Mouse (Mus musculus) cerebellum, adult 9-10 months (tissue): ENCODE data around the gene Ptpn11.

Experiments used
- DNase-seq: peaks from one replicate; pipeline ENCODE4 v3.0.0; 2022

Ptpn11 gene

GRCm38 (mm10) chr5:121179077-121179857, 11.9 kb downstream of the Ptpn11 start:
- no peak for DNase-seq

- peak; percentile 78 for DNase-seq
These were observed 18.4 kb downstream of the Ptpn11 start for GRCm38 (mm10) chr5:121172835-121173234.

GRCm38 (mm10) chr5:121169588-121169987, 21.6 kb downstream of the Ptpn11 start:
- no peak for DNase-seq

GRCm38 (mm10) chr5:121166884-121167283, 24.3 kb downstream of the Ptpn11 start:
- DNase-seq, result no peak

GRCm38 (mm10) chr5:121162923-121163322, 28.3 kb downstream of the Ptpn11 start:
- no peak for DNase-seq

GRCm38 (mm10) chr5:121162285-121162684, 28.9 kb downstream of the Ptpn11 start:
- DNase-seq, result no peak

GRCm38 (mm10) chr5:121158966-121159365, 32.2 kb downstream of the Ptpn11 start:
- DNase-seq, result no peak

GRCm38 (mm10) chr5:121157489-121157888, 33.7 kb downstream of the Ptpn11 start:
- peak; percentile 71 for DNase-seq

GRCm38 (mm10) chr5:121157017-121157416, 34.2 kb downstream of the Ptpn11 start:
- DNase-seq, result no peak

- no peak for DNase-seq
These were observed 35.1 kb downstream of the Ptpn11 start for GRCm38 (mm10) chr5:121156121-121156520.

- no peak for DNase-seq
These were observed 40.5 kb downstream of the Ptpn11 start for GRCm38 (mm10) chr5:121150684-121151083.

- DNase-seq, result no peak
These were observed 42.0 kb downstream of the Ptpn11 start for GRCm38 (mm10) chr5:121149246-121149645.

GRCm38 (mm10) chr5:121146275-121146674, 44.9 kb downstream of the Ptpn11 start:
- DNase-seq, result peak; percentile 76

GRCm38 (mm10) chr5:121145609-121146008, 45.6 kb downstream of the Ptpn11 start:
- no peak for DNase-seq

GRCm38 (mm10) chr5:121144441-121145238, 46.6 kb downstream of the Ptpn11 start:
- peak; percentile 93 for DNase-seq

GRCm38 (mm10) chr5:121142431-121143119, 48.6 kb downstream of the Ptpn11 start:
- no peak for DNase-seq

- no peak for DNase-seq
These were observed 50.9 kb downstream of the Ptpn11 start for GRCm38 (mm10) chr5:121140276-121140675.

- DNase-seq, result no peak
These were observed 54.1 kb downstream of the Ptpn11 start for GRCm38 (mm10) chr5:121137125-121137524.

GRCm38 (mm10) chr5:121131801-121132200, 59.4 kb downstream of the Ptpn11 start:
- no peak for DNase-seq

GRCm38 (mm10) chr5:121129254-121129653, 61.9 kb downstream of the Ptpn11 start:
- DNase-seq, result no peak

GRCm38 (mm10) chr5:121126051-121126450, 65.1 kb downstream of the Ptpn11 start:
- no peak for DNase-seq

- no peak for DNase-seq
These were observed 65.6 kb downstream of the Ptpn11 start for GRCm38 (mm10) chr5:121125563-121125962.
